10 mouse cellular contexts compared by ENCODE assay signal in genomic region chr2:144769556-144769955, GRCm38 (mm10). TPM values are rescaled to one million over a fixed set of nuclear protein-coding genes. Genes with fewer than 3 reads are reported as not detected.
DNase-seq lines count a peak whose midpoint lies in the region; ATAC-seq lines count a peak whose summit lies in the region.
"Had no signal": no experiment of that assay in that cellular context is flagged by ENCODE, and none has a peak within 500 bp of the region (broad histone marks: within the 10 kb centered on the region; RNA-seq: fewer than 3 reads in every experiment).

No protein-coding gene starts in this region.

- no peak overlapping the region for H3K9ac ChIP-seq in kidney, embryonic 15.5 days
- H3K9ac ChIP-seq in intestine, embryonic 14.5 days (ENCODE audit: low read length): 0 out of 2 replicates have a peak overlapping the region, but pooled peaks have one; percentile 20
- H3K9ac ChIP-seq in midbrain, embryonic 15.5 days: no peak overlapping the region
- H3K9ac ChIP-seq: limb, embryonic 12.5 days had no signal

- peak; percentile 17 for DNase-seq in embryo, embryonic 10 days (ENCODE audit: low spot score)
- no peak for DNase-seq in embryo, embryonic 11 days
- no peak for DNase-seq in kidney, postnatal 36 days
- no peak for DNase-seq in intestine, embryonic 14.5 days (ENCODE audit: low spot score)
- no peak for DNase-seq in testis, postnatal 14 days (ENCODE audit: low spot score)
- no peak for DNase-seq in spleen, postnatal 14 days (ENCODE audit: low spot score in 2 of 2)
- DNase-seq: gastrocnemius, postnatal 10 days had no signal

- H3K4me3 ChIP-seq in kidney, embryonic 15.5 days (replicated peaks): no peak overlapping the region
- H3K4me3 ChIP-seq in intestine, embryonic 14.5 days (ENCODE audit: low read depth, low read length): no peak overlapping the region
- no peak overlapping the region for H3K4me3 ChIP-seq in midbrain, embryonic 15.5 days
- H3K4me3 ChIP-seq: limb, embryonic 12.5 days had no signal

- no peaks in the 10 kb centered on the region for H3K27me3 ChIP-seq in kidney, embryonic 15.5 days
- H3K27me3 ChIP-seq in intestine, embryonic 14.5 days (replicated peaks; ENCODE audit: control insufficient read depth, insufficient read depth, low read length): no peaks in the 10 kb centered on the region
- H3K27me3 ChIP-seq in midbrain, embryonic 15.5 days (replicated peaks): no peaks in the 10 kb centered on the region
- H3K27me3 ChIP-seq: limb, embryonic 12.5 days had no signal

- no peaks in the 10 kb centered on the region for H3K9me3 ChIP-seq in kidney, embryonic 15.5 days (replicated peaks)
- H3K9me3 ChIP-seq in intestine, embryonic 14.5 days (ENCODE audit: control insufficient read depth, low read length): 0 out of 2 replicates have a peak, but pooled peaks cover 2% of the 10 kb centered on the region
- H3K9me3 ChIP-seq in midbrain, embryonic 15.5 days: no peaks in the 10 kb centered on the region

- 20% methylated on average over 3 of the region's 3 CpGs for WGBS in kidney, embryonic 15.5 days
- 39% methylated on average over 3 of the region's 3 CpGs for WGBS in intestine, embryonic 14.5 days
- WGBS in midbrain, embryonic 15.5 days: 35% methylated on average over 3 of the region's 3 CpGs

- H3K4me1 ChIP-seq in kidney, embryonic 15.5 days: 0 out of 2 replicates have a peak, but pooled peaks cover 4% of the 10 kb centered on the region
- peaks cover 18% of the 10 kb centered on the region for H3K4me1 ChIP-seq in intestine, embryonic 14.5 days (replicated peaks; ENCODE audit: control insufficient read depth, insufficient read depth, low read length)
- peaks cover 4% of the 10 kb centered on the region for H3K4me1 ChIP-seq in midbrain, embryonic 15.5 days
- H3K4me1 ChIP-seq: limb, embryonic 12.5 days had no signal

- peak overlapping the region; percentile 57; the same call in 1 of the 2 replicates for H3K27ac ChIP-seq in kidney, embryonic 15.5 days
- H3K27ac ChIP-seq in intestine, embryonic 14.5 days (ENCODE audit: low read depth): peak overlapping the region; percentile 69
- peak overlapping the region; percentile 45; the same call in 1 of the 2 replicates for H3K27ac ChIP-seq in midbrain, embryonic 15.5 days
- H3K27ac ChIP-seq: limb, embryonic 12.5 days had no signal

- no peak overlapping the region for H3K4me2 ChIP-seq in kidney, embryonic 15.5 days
- H3K4me2 ChIP-seq in intestine, embryonic 14.5 days (ENCODE audit: low read length): no peak overlapping the region
- no peak overlapping the region for H3K4me2 ChIP-seq in midbrain, embryonic 15.5 days
- H3K4me2 ChIP-seq: limb, embryonic 12.5 days had no signal

- H3K36me3 ChIP-seq in kidney, embryonic 15.5 days: no peaks in the 10 kb centered on the region
- no peaks in the 10 kb centered on the region for H3K36me3 ChIP-seq in intestine, embryonic 14.5 days (ENCODE audit: control insufficient read depth, insufficient read depth, low read length)
- no peaks in the 10 kb centered on the region for H3K36me3 ChIP-seq in midbrain, embryonic 15.5 days (replicated peaks)
- H3K36me3 ChIP-seq: limb, embryonic 12.5 days had no signal

- ATAC-seq in kidney, embryonic 15.5 days (replicated peaks; ENCODE audit: low FRiP score): peak; percentile 82
- ATAC-seq in intestine, embryonic 14.5 days (replicated peaks; ENCODE audit: low FRiP score, low TSS enrichment, low read depth): no peak
- ATAC-seq in midbrain, embryonic 15.5 days (replicated peaks): peak; percentile 64; the same call in 1 of the 2 replicates

RNA-seq across cellular contexts. Expression of gene Scp2d1, which starts 53.9 kb away (rescaled TPM):
- polyA plus RNA-seq in kidney, embryonic 15.5 days (2015; fragmentation: Nextera tagmentation; extraction: Ambion mirVana): not detected in 2 replicates
- polyA plus RNA-seq in intestine, embryonic 14.5 days (2014; fragmentation: Nextera tagmentation; extraction: Ambion mirVana): not detected in 2 replicates
- not detected in 2 replicates for polyA plus RNA-seq in midbrain, embryonic 15.5 days (2015; fragmentation: Nextera tagmentation; extraction: Ambion mirVana)
- polyA plus RNA-seq: limb, embryonic 12.5 days had no signal
